Mouse (Mus musculus) embryonic fibroblast, embryonic 13.5 days (primary cell): ENCODE results near the gene Ccdc136.

Source experiments
- CTCF ChIP-seq: IDR thresholded peaks from 2 replicates; pipeline ENCODE4 v1.5.1; 2011; ENCODE audit warnings: mild to moderate bottlenecking, control low read depth, low read length, moderate library complexity, borderline replicate concordance; ENCODE audit not compliant: insufficient read depth
- POLR2A ChIP-seq: IDR thresholded peaks from 2 replicates; pipeline ENCODE4 v1.6.1; 2011; ENCODE audit warnings: low read depth, mild to moderate bottlenecking, control low read depth, low read length, moderate library complexity

DNA sequence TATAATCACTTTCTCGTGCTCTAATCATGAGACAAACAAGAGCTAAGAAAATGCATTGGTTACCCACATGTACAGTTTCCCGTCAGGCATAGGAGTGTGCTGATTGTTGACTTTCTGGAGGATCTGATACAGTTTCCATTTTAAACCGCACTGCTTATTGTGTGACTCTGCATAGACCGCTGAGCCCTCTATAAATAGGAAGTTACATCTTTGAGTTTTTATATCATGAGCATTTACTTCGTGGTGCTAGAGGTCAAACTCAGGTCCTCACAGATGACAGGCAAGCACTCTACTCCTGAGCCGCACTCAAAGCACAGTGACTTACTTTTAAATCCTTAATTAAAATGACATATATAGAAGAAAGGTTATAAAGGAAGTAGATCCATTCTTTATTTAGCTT lies 35.9 kb upstream of the Ccdc136 start:
- TF ChIP-seq CTCF = no peak
- TF ChIP-seq POLR2A = no peak
